Mouse (Mus musculus): ENCODE measurements around the gene Chst13.

DNA sequence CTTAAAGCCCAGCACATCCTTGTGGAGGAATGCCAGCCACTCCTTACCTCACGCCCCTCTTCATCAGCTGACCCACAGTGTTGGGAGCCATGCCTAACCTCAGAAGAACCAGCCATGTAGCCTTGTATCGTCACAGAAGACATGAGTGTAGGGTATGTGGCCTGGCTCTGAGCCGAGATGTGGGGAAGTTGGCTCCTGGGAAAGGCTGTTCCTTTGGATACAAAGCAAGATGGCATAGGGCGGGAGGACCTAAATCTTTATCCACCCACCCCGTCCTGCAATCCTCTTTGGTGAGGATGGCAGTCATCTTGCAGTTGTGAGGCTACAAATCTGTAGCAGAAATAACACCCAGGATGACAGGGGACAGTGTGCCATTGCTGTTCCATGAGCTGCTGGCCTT is 9.0 kb downstream of the Chst13 start:
- TF ChIP-seq CTCF (IDR thresholded peaks at IDR 0.05; ENCODE audit: low read depth) (no peak), EP300 (IDR thresholded peaks at IDR 0.05; ENCODE audit: low read depth) (no peak)
